Mouse (Mus musculus) MEL (cell line): ENCODE measurements around the gene Dnajc11.

Experiments
- CTCF ChIP-seq, 3 experiments: IDR thresholded peaks in 2 of 3; conservative IDR thresholded peaks in 1 of 3; 2 replicates each; pipeline ENCODE4 v1.5.1; 2011 to 2012; ENCODE audit warnings: low read length in 3 of 3, low read depth in 2 of 3, mild to moderate bottlenecking in 2 of 3, improper control_type of control experiment in 1 of 3, inconsistent platforms in 1 of 3, mixed read lengths in 1 of 3, moderate library complexity in 1 of 3; ENCODE audit not compliant: control insufficient read depth in 1 of 3, insufficient read depth in 1 of 3, poor library complexity in 1 of 3, severe bottlenecking in 1 of 3
- MAX ChIP-seq: IDR thresholded peaks from 2 replicates; pipeline ENCODE4 v1.6.1; 2011; ENCODE audit warnings: low read length, improper control_type of control experiment
- POLR2A ChIP-seq, 2 experiments: IDR thresholded peaks; 2 replicates each; pipeline ENCODE4 v1.6.1; 2011 to 2012; ENCODE audit warnings: low read length in 2 of 2, mild to moderate bottlenecking in 2 of 2, control low read depth in 1 of 2, improper control_type of control experiment in 1 of 2, low read depth in 1 of 2, moderate library complexity in 1 of 2; ENCODE audit not compliant: control insufficient read depth in 1 of 2, insufficient read depth in 1 of 2, poor library complexity in 1 of 2
- USF2 ChIP-seq, 2 experiments: IDR thresholded peaks; 2 replicates each; pipeline ENCODE4 v1.6.1; 2011 to 2012; ENCODE audit warnings: improper control_type of control experiment in 2 of 2, low read length in 2 of 2, borderline replicate concordance in 1 of 2, inconsistent platforms in 1 of 2, low read depth in 1 of 2, mild to moderate bottlenecking in 1 of 2; ENCODE audit not compliant: insufficient read depth in 1 of 2

DNA sequence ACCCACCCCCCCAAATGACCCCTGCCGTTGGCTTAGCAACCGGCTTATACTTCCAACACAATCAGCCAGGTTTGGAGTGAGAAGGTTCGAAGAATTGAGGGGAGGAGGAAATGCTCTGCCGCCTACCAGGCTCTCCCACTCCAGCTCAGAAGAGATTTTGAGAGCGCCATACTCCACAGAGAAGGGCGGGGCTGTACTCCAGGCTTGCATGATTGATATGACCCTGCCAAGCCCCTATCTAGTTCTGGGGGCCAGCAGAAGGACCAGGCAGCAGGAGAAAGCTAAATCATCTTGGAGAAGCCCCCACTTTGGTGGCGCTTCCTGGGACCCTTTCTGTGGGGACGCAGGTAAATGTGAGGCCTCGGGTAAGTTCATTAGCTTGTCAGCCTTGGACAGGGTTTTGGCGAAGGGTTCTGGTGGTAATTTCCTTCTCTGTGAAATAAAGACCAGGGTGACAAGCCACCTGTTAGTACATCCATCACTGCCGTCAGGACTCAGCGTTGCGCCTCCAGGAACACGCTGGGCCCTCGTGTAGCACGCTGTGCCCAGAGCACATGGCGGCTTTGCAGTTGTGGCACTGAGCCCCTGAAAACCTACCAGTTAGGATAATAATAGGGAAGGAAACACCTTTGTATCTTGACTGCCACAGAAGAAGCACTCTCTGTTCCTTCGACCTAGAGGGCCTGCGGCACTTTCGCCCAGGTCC lies 14.2 kb upstream of the Dnajc11 start:
- no peak for TF ChIP-seq POLR2A (IDR thresholded peaks at IDR 0.05; ENCODE audit: control insufficient read depth in 1 of 2, insufficient read depth in 1 of 2, low read depth in 1 of 2, low read length in 2 of 2, poor library complexity in 1 of 2)
- no peak for TF ChIP-seq USF2 (IDR thresholded peaks at IDR 0.05; ENCODE audit: borderline replicate concordance in 1 of 2, insufficient read depth in 1 of 2, low read depth in 1 of 2, low read length in 2 of 2)
- no peak for TF ChIP-seq MAX
- no peak for TF ChIP-seq CTCF (IDR thresholded peaks at IDR 0.05 in 2 of 3, conservative IDR thresholded peaks at IDR 0.05 in 1 of 3; ENCODE audit: control insufficient read depth in 1 of 3, insufficient read depth in 1 of 3, low read depth in 2 of 3, low read length in 3 of 3, poor library complexity in 1 of 3, severe bottlenecking in 1 of 3)
